Mouse (Mus musculus): Measurements from ENCODE around the gene Thap4. TPM values are rescaled to one million over a fixed set of nuclear protein-coding genes. Genes with fewer than 3 reads are reported as not detected.
"Not testable (repeated sequence)": the region's sequence is repeated elsewhere in the genome, so short reads cannot be mapped to it uniquely, and the experiment has no call there.

The Thap4 gene
- polyA plus RNA-seq, 1 experiment = 37.1 TPM

DNA sequence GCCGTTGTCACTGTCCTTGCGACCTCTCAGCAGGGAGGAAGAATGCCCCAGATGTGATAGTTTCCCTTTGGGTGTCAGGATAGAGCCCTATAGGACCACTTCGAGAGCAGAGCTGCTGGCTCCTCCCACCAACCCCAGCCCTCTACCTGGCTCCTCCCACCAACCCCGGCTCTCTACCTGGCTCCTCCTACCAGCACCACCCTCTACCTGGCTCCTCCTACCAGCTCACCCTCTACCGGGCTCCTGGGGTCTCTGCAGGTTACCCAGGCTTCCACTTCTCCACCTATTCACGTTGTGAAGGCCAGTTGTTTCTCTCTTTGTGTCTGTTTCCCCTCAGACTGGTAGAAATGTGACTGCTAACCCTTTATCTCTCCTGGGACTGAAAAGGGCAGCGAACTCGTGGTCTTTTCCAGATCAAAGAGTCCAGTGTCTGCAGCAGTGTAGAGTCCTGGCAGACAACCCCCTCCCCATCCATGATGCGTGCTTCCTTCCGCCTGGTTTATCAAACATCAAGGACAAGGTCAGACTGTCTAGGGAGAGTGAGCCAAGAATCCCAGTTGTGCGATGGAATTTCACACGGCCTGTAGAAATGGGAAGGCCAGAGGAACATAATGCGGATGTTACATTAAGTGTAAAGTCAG lies 86.8 kb downstream of the Thap4 start:
- H3K4me3 ChIP-seq (ENCODE audit: insufficient read depth, low read length) = no peak overlapping the region
- TF ChIP-seq CTCF (IDR thresholded peaks at IDR 0.05; ENCODE audit: extremely low read depth, insufficient read depth, low read length) = no peak
- no peak for TF ChIP-seq POLR2A (IDR thresholded peaks at IDR 0.05; ENCODE audit: extremely low read depth, insufficient read depth, low read length)
- no peak overlapping the region for H3K27ac ChIP-seq (ENCODE audit: insufficient read depth, low read length)
- H3K4me1 ChIP-seq (ENCODE audit: control insufficient read depth, insufficient read depth, low read length) = no peaks in the 10 kb centered on the region

DNA sequence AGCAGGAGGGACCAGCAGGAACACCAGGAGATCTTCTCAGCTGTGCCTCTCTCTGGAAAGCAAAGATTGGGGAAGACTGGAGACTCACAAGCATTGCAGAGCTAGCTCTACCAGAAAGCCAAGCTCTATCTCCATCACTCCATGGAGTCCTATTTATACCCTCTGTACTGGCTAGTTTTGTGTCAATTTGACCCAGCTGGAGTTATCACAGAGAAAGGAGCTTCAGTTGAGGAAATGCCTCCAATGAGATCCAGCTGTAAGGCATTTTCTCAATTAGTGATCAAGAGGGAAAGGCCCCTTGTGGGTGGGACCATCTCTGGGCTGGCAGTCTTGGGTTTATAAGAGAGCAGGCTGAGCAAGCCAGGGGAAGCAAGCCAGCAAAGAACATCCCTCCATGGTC lies 96.1 kb downstream of the Thap4 start, which contains the start of gene Stk25:
TSS of gene Stk25 (minus strand) at position 101 of the 400 bp plus-strand sequence.
- H3K4me1 ChIP-seq (ENCODE audit: control insufficient read depth, insufficient read depth, low read length) = not testable (repeated sequence)

DNA sequence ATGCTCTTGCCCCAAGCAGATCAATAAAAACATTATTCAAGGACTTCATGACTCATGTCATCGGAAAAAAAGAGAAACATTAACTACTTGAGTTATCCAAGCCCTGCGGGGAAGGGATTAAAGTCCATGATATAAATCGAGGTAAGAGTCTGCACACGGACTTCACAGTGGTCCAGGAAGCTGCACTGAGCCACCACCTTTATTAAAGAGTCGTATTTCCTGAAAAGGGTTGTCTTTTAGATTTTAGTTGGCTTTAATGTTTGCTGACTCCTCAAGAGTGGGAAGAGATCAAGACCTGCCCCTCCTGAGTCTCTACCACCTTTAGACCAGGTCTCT lies 97.7 kb downstream of the Thap4 start:
- H3K27ac ChIP-seq (ENCODE audit: insufficient read depth, low read length) = no peak overlapping the region
- H3K4me3 ChIP-seq (ENCODE audit: insufficient read depth, low read length) = no peak overlapping the region
- no peaks in the 10 kb centered on the region for H3K4me1 ChIP-seq (ENCODE audit: control insufficient read depth, insufficient read depth, low read length)
- TF ChIP-seq POLR2A (IDR thresholded peaks at IDR 0.05; ENCODE audit: extremely low read depth, insufficient read depth, low read length) (no peak), CTCF (IDR thresholded peaks at IDR 0.05; ENCODE audit: extremely low read depth, insufficient read depth, low read length) (no peak)

More for the DNA sequence above, 96.1 kb downstream of the Thap4 start, which contains the start of gene Stk25:
- not testable (repeated sequence) for H3K27ac ChIP-seq (ENCODE audit: insufficient read depth, low read length); H3K4me3 ChIP-seq (ENCODE audit: insufficient read depth, low read length)

DNA sequence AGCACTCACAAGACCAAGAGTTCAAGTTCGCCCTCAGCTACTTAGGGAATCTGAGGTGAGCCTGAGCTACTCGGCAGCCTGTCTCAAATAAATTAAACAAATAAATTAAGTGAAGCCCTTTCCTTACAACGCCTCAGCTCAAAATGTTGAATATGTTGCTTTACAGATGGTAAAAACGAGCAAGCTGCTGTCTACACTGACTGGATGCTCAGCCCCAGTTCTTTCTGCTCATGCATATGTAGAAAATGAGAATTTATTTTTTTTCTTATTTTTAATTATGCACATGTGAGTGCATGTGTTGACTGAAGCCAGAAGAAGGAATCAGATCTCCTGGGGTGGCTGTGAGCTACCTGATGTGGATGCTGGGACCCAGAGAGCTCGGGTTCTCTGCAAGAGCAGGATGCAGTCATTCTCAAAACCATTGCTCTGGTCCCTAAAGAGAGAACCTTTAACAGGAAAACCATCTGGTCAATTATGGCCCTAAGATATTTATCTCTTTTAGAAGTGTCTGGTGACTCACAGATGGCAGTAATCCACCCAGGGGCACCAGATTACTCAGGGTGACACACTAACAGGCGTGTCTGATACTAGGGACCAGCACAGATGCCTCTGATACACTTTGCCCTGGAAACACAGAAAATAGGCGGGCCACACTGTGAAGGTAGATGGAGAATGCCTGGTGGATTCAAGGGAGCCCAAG lies 98.2 kb downstream of the Thap4 start:
- no peak overlapping the region for H3K27ac ChIP-seq (ENCODE audit: insufficient read depth, low read length)
- no peak for TF ChIP-seq CTCF (IDR thresholded peaks at IDR 0.05; ENCODE audit: extremely low read depth, insufficient read depth, low read length)
- TF ChIP-seq POLR2A (IDR thresholded peaks at IDR 0.05; ENCODE audit: extremely low read depth, insufficient read depth, low read length) = no peak
- H3K4me3 ChIP-seq (ENCODE audit: insufficient read depth, low read length) = no peak overlapping the region
- H3K4me1 ChIP-seq (ENCODE audit: control insufficient read depth, insufficient read depth, low read length) = no peaks in the 10 kb centered on the region

DNA sequence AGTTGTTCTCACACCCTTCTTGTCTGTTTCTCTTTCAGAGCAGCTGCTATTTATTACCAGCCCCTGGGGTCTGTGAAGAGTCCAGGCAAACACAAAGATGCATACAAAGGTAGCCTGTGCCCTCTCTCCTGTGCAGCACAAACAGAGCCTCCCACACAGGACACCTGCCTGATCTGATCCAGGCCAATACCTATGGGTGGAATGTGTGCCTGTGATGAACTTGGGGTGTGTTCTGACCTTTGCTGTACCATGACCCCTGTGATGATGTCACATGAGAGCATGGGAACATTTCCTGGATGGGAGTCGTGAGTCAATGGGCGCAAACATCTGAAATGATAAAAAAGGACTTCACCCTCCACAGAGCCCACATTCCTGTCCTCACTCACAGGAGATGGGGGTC lies 99.9 kb downstream of the Thap4 start:
- Histone ChIP-seq H3K4me3 (ENCODE audit: insufficient read depth, low read length) (no peak overlapping the region), H3K4me1 (ENCODE audit: control insufficient read depth, insufficient read depth, low read length) (no peaks in the 10 kb centered on the region), H3K27ac (ENCODE audit: insufficient read depth, low read length) (no peak overlapping the region)
- TF ChIP-seq CTCF (IDR thresholded peaks at IDR 0.05; ENCODE audit: extremely low read depth, insufficient read depth, low read length) (no peak), POLR2A (IDR thresholded peaks at IDR 0.05; ENCODE audit: extremely low read depth, insufficient read depth, low read length) (no peak)

DNA sequence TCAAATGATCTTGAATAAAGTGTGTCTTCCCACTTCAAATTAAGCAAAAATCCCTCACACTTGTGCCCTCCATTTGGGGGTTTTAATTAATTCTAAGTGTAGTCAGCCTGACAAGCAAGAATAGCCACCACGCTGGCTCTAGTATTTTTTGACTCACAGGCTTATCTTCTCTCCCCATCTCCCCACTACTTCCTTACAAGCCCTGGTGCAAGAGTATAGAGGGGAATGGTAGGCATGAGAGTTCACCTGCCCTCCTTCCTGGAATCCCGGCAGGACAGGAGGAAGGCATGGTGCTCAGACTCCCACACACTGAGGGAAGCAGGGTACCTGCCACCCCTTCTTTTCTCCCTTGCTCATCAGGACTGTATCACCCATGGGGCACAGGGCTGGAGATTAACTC lies 100.4 kb downstream of the Thap4 start:
- H3K27ac ChIP-seq (ENCODE audit: insufficient read depth, low read length) = no peak overlapping the region
- no peaks in the 10 kb centered on the region for H3K4me1 ChIP-seq (ENCODE audit: control insufficient read depth, insufficient read depth, low read length)
- no peak for TF ChIP-seq POLR2A (IDR thresholded peaks at IDR 0.05; ENCODE audit: extremely low read depth, insufficient read depth, low read length)
- no peak for TF ChIP-seq CTCF (IDR thresholded peaks at IDR 0.05; ENCODE audit: extremely low read depth, insufficient read depth, low read length)
- no peak overlapping the region for H3K4me3 ChIP-seq (ENCODE audit: insufficient read depth, low read length)

Other genes starting within 250 kb of the Thap4 start
- 4.1 and 5.1 TPM in 2 replicates for gene Farp2, start 242.8 kb downstream of the Thap4 start, polyA plus RNA-seq (2012; rRNA removed)
- 404 and 424 TPM in 2 replicates for gene Stk25, start 96.2 kb downstream of the Thap4 start, polyA plus RNA-seq (2012; rRNA removed)
- gene Bok, start 69.2 kb downstream of the Thap4 start, polyA plus RNA-seq (2012; rRNA removed) = 43.3 and 52.2 TPM in 2 replicates
- 50.6 and 50.7 TPM in 2 replicates for gene Atg4b, start 3.4 kb downstream of the Thap4 start, polyA plus RNA-seq (2012; rRNA removed)
- gene Dtymk, start 47.1 kb upstream of the Thap4 start, polyA plus RNA-seq (2012; rRNA removed) = 82.7 and 85.3 TPM in 2 replicates
- gene Ing5, start 49.1 kb upstream of the Thap4 start, polyA plus RNA-seq (2012; rRNA removed) = 8.6 and 8.9 TPM in 2 replicates
- 15.0 and 15.1 TPM in 2 replicates for gene D2hgdh, start 70.0 kb upstream of the Thap4 start, polyA plus RNA-seq (2012; rRNA removed)
- gene Gal3st2, start 106.4 kb upstream of the Thap4 start, polyA plus RNA-seq (2012; rRNA removed) = not detected in 2 replicates
- gene Gal3st2b, start 163.4 kb upstream of the Thap4 start, polyA plus RNA-seq (2012; rRNA removed) = 0.17 TPM in 1 of 2 replicates, not detected in the other
- gene Gal3st2c, start 235.6 kb upstream of the Thap4 start, polyA plus RNA-seq (2012; rRNA removed) = under 0.01 and 0.02 TPM in 2 replicates

Data from cortical plate, adult 2 months (tissue).